11 mouse cellular contexts compared by ENCODE assay signal in the genomic region with DNA sequence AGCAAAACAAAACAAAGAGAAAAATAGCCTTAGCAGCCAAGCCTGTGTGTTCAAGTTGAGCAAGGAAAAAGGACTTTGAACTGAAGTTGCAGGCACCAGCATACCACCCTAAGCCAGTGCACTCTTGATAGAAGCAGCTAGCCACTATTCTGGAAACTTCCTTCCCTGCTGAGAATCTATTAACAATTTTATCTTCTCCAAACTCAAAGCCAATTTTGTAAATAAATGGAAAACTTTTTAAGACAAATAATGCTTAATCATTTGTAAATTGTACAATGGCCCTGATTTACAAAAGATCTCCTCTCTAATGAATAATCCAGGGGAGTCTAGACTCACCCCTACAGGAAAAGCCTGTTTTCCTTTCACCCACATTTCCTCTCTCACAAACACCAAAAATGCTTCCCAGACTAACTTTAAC.
DNase-seq lines count a peak whose midpoint lies in the region; ATAC-seq lines count a peak whose summit lies in the region.
"Had no signal": no experiment of that assay in that cellular context is flagged by ENCODE, and none has a peak within 500 bp of the region (broad histone marks: within the 10 kb centered on the region; RNA-seq: fewer than 3 reads in every experiment).

No protein-coding gene starts in this region.

- ATAC-seq in hindbrain, embryonic 11.5 days (ENCODE audit: low FRiP score) = no peak
- ATAC-seq in intestine, embryonic 15.5 days = peak; percentile 90
- ATAC-seq in liver, embryonic 16.5 days (ENCODE audit: low read depth) = 0 out of 2 replicates have a peak, but pooled peaks have one; percentile 35

- H3K27ac ChIP-seq in hindbrain, embryonic 10.5 days = 0 out of 2 replicates have a peak overlapping the region, but pooled peaks have one; percentile 69
- H3K27ac ChIP-seq in hindbrain, embryonic 11.5 days (ENCODE audit: low read depth, low read length) = no peak overlapping the region
- H3K27ac ChIP-seq in intestine, embryonic 15.5 days = peak overlapping the region; percentile 80
- H3K27ac ChIP-seq in liver, embryonic 16.5 days (ENCODE audit: low read length) = peak overlapping the region; percentile 49; the same call in 1 of the 2 replicates

- H3K9me3 ChIP-seq in hindbrain, embryonic 10.5 days = no peaks in the 10 kb centered on the region
- no peaks in the 10 kb centered on the region for H3K9me3 ChIP-seq in hindbrain, embryonic 11.5 days (ENCODE audit: control insufficient read depth, low read length)
- H3K9me3 ChIP-seq in intestine, embryonic 15.5 days = no peaks in the 10 kb centered on the region
- no peaks in the 10 kb centered on the region for H3K9me3 ChIP-seq in liver, embryonic 16.5 days (replicated peaks; ENCODE audit: control insufficient read depth, low read length)

- peaks cover 17% of the 10 kb centered on the region for H3K4me1 ChIP-seq in hindbrain, embryonic 10.5 days (replicated peaks)
- H3K4me1 ChIP-seq in hindbrain, embryonic 11.5 days (replicated peaks; ENCODE audit: control insufficient read depth, insufficient read depth, low read length) = no peaks in the 10 kb centered on the region
- H3K4me1 ChIP-seq in intestine, embryonic 15.5 days (replicated peaks) = peaks cover 7% of the 10 kb centered on the region
- H3K4me1 ChIP-seq in liver, embryonic 16.5 days (ENCODE audit: control insufficient read depth, low read depth, low read length) = peaks cover 21% of the 10 kb centered on the region

- DNase-seq in hindbrain, embryonic 10.5 days (ENCODE audit: low spot score) = no peak
- no peak for DNase-seq in hindbrain, embryonic 11.5 days (ENCODE audit: low spot score)
- peak; percentile 77 for DNase-seq in R1 (ENCODE audit: low read depth, low spot score)
- no peak for DNase-seq in left cerebral cortex, adult 18-20 months (ENCODE audit: low spot score in 2 of 2)
- no peak for DNase-seq in cerebellum, adult 9-10 months
- DNase-seq: cerebellum, postnatal 25 days; lung, postnatal 4 days; right cerebral cortex, postnatal 25 days; thymus, adult 18-20 months had no signal

- H3K27me3 ChIP-seq in hindbrain, embryonic 10.5 days (ENCODE audit: insufficient read depth, poor library complexity, severe bottlenecking) = no peaks in the 10 kb centered on the region
- H3K27me3 ChIP-seq in hindbrain, embryonic 11.5 days (ENCODE audit: control insufficient read depth, insufficient read depth, low read length) = no peaks in the 10 kb centered on the region
- no peaks in the 10 kb centered on the region for H3K27me3 ChIP-seq in intestine, embryonic 15.5 days (replicated peaks)
- H3K27me3 ChIP-seq in liver, embryonic 16.5 days (ENCODE audit: control insufficient read depth, insufficient read depth, low read depth, low read length) = no peaks in the 10 kb centered on the region

- H3K4me2 ChIP-seq in hindbrain, embryonic 11.5 days (replicated peaks; ENCODE audit: low read depth, low read length) = no peak overlapping the region
- H3K4me2 ChIP-seq in intestine, embryonic 15.5 days (replicated peaks) = no peak overlapping the region
- H3K4me2 ChIP-seq in liver, embryonic 16.5 days (ENCODE audit: low read depth, low read length) = no peak overlapping the region

- H3K4me3 ChIP-seq in hindbrain, embryonic 10.5 days = no peak overlapping the region
- H3K4me3 ChIP-seq in hindbrain, embryonic 11.5 days (ENCODE audit: low read depth, low read length) = no peak overlapping the region
- H3K4me3 ChIP-seq in intestine, embryonic 15.5 days (replicated peaks) = no peak overlapping the region
- no peak overlapping the region for H3K4me3 ChIP-seq in liver, embryonic 16.5 days (ENCODE audit: low read depth, low read length)

- no peaks in the 10 kb centered on the region for H3K36me3 ChIP-seq in hindbrain, embryonic 10.5 days
- H3K36me3 ChIP-seq in hindbrain, embryonic 11.5 days (ENCODE audit: control insufficient read depth, insufficient read depth, low read length) = no peaks in the 10 kb centered on the region
- H3K36me3 ChIP-seq in intestine, embryonic 15.5 days = no peaks in the 10 kb centered on the region
- no peaks in the 10 kb centered on the region for H3K36me3 ChIP-seq in liver, embryonic 16.5 days (ENCODE audit: control insufficient read depth, insufficient read depth)

- no peak overlapping the region for H3K9ac ChIP-seq in hindbrain, embryonic 11.5 days (ENCODE audit: low read depth, low read length)
- H3K9ac ChIP-seq in intestine, embryonic 15.5 days = no peak overlapping the region
- H3K9ac ChIP-seq in liver, embryonic 16.5 days (ENCODE audit: low read depth, low read length) = no peak overlapping the region; the same call in 1 of the 2 replicates
